Mouse (Mus musculus) brain, embryonic 14.5 days (tissue): ENCODE data around the gene Ncor2. TPM values are rescaled to one million over a fixed set of nuclear protein-coding genes. Genes with fewer than 3 reads are reported as not detected.
A peak's percentile ranks its signal among the peaks of the same experiment; 100 is the strongest.

Source experiments
- DNase-seq: peaks from one replicate; pipeline ENCODE4 v3.0.0-alpha.2; 2011; ENCODE audit warnings: low read depth
- CTCF ChIP-seq: fragments of 200-500 bp; IDR thresholded peaks from 2 replicates; pipeline ENCODE4 v1.5.1; 2012; ENCODE audit warnings: inconsistent platforms, mild to moderate bottlenecking, moderate library complexity, borderline replicate concordance; ENCODE audit not compliant: insufficient read depth, insufficient read length; ENCODE audit errors: extremely low read depth
- POLR2A ChIP-seq: fragments of 200-500 bp; IDR thresholded peaks from 2 replicates; pipeline ENCODE4 v1.6.1; 2012; ENCODE audit warnings: mild to moderate bottlenecking, inconsistent platforms, borderline replicate concordance; ENCODE audit not compliant: poor library complexity, insufficient read depth, insufficient read length, severe bottlenecking; ENCODE audit errors: extremely low read depth
- polyA plus RNA-seq: library from polyadenylated mRNA; depleted of rRNA; stranded (reverse); fragments of >200 nt; gene quantifications from 2 replicates; pipeline ENCODE4 v1.2.3, GENCODE M21; 2012

The Ncor2 gene
- polyA plus RNA-seq, 1 experiment: 71.5 TPM

DNA sequence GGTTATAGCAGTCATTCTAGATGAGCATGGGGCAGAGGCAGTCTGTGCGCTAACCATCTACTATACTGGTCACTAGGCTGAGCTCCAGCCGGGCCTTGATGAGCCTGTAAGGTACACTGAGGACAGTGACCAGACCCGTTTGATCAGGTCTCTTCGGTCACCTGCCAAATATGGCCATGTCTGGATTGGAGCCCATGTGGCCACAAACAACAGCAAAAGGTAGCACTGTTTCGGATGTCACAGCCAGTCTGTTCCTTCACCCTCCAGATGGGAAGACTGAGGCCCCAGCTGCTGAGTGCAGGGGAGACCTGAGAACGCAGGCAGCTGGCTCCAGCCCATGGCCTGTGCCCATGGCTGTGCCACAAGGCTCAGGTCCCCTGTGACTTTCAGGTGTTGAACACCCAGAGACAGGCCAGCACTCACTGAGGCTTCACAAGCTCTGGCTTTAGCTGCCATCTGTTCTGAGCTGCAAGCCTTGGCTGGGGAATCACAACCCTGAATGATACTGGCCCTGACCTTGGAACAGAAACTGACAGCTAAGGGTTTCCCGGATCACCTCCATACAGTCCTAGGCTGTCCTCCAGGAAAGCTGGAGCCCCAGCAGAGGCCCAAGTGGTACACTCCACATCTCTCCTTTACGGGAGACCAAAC lies 139.5 kb downstream of the Ncor2 start:
- TF ChIP-seq POLR2A (no peak), CTCF (no peak)
- DNase-seq: no peak

DNA sequence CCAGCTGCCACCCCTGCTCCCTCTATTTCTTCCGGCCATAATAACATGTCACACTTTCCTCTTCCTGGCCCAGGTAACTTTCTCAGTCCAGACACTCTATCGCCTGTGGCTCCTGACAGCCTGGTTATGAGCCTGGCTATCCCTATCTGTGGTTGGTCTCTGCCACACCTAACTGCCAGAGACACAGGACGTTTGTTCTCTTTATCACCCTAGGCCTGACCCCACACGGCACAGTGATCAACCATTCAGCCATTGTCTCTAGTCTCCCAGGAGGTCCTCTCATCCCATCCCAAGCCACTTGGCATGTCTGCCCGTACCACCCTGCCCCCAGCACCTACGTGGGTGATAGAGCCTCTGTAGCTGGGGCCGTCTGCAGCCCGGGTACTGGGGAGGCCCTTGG lies 142.5 kb downstream of the Ncor2 start:
- TF ChIP-seq CTCF: no peak
- TF ChIP-seq POLR2A: no peak
- DNase-seq: no peak

DNA sequence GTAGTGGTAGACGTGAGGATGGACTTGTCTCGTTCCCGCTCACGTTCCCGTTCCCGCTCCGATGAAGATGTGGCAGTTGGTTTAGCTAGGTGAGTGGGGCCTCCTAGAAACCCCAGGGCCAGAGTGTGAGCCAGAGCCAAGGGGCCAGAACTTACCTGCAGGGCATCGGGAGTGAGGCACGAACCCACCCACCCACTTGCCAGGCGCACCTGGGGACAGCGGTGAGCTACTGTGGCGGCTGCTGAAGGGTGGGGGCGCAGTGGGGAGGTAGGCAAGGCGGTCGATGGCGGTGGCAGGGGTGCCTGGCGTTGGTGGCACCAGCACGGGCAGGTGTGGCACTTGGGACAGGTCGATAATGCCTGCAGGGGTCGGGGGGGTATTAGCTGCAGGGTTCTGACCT lies 150.1 kb downstream of the Ncor2 start:
- DNase-seq: no peak
- no peak for TF ChIP-seq CTCF
- no peak for TF ChIP-seq POLR2A

DNA sequence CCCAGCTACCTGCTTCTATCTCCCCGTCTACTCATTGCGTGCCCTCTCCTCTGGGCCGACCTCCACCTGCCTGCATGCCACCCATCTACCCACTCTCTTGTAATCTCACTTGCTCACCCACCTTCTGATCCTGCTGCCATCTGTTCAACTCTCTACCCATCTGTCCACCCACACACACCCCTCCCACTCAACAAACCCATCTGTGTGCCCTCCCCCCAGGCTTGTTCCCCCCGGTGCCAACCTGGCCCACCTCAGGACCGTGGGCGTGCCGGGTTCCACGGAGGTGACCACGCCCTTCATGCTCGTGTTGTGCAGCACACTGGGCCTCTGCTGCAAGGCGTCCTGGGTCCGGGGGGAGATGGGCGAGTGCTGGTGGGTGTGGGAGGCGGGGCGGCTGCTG lies 150.6 kb downstream of the Ncor2 start:
- no peak for DNase-seq
- TF ChIP-seq POLR2A (no peak), CTCF (no peak)

DNA sequence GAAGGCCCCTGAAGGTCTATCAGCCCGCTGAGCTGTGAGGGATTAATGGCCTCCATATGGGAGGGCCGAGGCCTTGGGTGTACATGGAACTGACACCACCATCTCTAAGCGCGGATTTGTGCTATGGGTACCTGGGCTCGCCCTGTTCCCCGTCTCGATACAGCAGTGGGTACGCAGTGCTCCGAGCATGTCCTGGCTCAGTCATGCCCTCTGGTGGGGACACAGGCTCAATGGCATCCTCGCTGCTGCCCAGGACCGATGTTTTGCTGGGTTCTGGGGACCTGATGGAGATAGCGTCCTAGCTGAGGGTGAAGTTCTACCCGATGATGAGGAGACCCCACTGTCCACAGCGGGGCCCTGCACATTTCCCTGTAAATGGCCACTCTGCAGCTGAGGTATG lies 155.0 kb downstream of the Ncor2 start:
- peak; percentile 68 for TF ChIP-seq CTCF
- no peak for TF ChIP-seq POLR2A
- DNase-seq: no peak

DNA sequence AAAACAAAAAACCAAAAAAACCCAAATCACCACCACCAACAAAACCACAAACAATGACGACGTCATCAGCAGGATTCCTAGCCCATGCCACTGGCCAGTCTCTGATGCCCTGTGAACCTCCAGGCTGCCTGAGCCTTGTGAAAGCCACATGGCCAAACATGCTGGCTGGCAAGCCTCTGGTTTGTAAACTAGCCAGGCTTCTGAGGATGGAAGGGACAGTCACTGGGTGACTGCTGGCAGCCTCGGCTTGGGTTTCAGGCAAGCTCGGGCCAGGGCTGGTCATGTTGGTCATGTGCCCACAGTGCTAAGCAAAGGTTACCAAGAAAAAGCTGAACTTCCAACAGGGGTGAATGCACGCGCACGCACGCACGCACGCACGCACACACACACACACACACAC lies 157.7 kb downstream of the Ncor2 start:
- TF ChIP-seq POLR2A (no peak), CTCF (no peak)
- no peak for DNase-seq

DNA sequence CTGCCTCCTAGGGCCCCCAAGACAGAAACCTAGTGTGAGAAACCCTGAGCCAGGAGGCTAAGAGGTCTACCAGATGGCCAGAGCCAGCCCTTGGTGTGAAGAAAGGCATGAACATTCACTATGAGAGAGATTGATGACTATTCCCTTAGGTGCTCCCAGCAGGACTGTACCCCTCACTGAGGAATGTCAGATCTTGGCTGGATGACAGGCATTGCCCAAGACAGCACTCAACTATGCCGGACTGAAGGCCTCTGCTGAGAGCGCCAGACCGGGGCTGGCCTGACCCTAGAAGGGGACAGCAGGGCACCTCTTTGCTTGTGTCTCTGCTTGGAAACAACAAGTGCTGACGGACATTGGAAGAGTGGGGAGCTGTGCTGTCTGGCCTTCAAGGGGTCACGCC lies 159.9 kb downstream of the Ncor2 start:
- DNase-seq: no peak
- TF ChIP-seq POLR2A: no peak
- no peak for TF ChIP-seq CTCF

DNA sequence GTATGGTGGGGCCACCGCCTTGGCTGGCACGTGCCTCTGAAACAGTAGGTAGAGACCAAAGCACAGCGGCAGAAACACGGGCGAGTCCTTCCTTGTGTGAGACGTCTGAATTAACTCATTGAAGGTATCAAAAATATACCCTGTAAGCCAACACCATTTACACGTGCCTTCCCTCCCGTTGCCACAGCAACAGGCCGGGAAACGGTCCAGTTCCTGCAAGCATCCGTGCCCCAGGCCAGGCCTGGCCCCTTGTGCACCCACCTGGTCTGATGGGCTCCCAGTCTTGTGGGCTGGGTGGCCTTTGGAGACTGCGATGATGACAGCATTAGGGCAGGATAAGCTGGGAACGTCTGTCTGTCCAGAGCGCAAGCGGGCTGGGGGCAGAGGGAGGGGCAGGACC lies 161.7 kb downstream of the Ncor2 start:
- DNase-seq: peak; percentile 70
- TF ChIP-seq CTCF (no peak), POLR2A (no peak)

DNA sequence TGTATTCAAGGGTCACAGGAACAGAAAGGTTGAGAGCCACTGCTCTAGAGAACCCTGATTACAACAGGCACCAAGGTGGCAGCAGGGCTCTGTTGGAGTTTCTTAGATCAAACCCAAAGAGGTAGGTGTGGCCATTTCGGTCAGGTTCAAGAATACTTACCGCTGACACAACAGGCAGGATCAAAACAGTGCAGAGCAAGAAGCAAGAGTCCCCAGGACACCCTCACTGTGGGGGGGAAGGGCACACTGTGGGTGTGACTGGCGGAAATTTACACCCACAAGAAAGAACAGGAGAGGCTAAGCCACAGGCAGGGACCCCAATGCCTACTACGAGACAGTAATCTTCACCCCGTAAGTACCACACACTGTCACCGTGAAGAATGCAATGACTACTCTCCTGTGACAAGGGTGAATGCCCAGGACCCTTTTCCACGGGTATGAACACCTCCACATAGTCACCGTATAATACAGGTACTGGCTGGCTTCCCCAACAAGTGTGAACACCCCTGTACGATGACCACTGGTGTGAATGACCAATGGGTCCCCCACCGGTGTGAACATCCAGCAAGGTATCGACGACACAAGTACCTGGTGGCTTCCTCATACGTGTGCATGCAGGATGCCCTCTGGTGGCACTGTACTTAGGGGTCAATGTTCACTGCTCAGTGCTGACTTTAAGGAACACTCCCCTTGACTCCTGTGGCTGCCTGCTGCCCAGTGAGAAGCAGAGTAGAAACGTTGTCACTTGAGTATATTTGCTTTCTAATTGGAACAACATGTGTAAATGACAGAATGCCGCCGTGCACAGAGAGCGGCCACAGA lies 162.4 kb downstream of the Ncor2 start:
- TF ChIP-seq CTCF: no peak; the same call in 1 of the 2 replicates
- no peak for TF ChIP-seq POLR2A
- DNase-seq: no peak

DNA sequence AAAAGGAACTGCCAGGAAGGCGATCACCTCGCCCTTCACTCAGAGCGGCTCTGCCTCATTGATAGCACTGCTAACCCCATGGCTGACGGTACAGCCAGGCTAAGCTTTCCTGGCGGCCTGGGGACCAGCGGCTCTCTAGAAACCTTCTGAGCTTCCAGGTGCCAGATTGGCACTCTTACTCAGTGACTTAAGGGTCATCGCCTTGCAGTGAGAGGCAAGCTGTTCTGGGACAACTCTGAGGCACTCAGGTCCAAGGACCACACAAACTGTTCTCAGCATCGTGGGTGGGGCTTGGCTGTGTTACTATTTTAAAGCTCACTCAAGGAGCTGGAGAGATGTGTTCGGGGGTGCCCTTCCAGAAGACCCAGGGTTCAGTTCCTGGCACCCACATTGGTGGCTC lies 163.4 kb downstream of the Ncor2 start:
- no peak for DNase-seq
- TF ChIP-seq CTCF: no peak
- no peak for TF ChIP-seq POLR2A

DNA sequence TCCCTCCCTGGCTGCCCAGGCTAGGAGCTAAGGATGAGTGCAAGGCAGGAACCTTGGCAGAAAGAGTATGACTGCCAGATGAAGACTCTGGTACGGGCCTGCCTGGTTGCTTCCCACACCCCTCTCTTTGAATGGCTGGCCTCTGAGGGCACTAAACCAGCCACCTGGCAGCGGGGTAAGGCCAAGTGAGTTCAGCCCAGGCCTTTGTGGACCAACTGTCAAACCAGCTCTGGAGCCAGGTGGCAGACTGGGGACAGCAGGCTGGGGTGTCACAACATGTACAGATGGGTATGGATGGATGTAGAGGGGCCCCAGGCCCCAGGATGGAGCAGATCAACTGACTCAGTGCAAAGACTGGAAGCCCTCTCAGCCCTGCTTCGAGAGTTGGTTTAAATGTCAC lies 164.0 kb downstream of the Ncor2 start:
- TF ChIP-seq CTCF (no peak), POLR2A (no peak)
- DNase-seq: peak; percentile 58

DNA sequence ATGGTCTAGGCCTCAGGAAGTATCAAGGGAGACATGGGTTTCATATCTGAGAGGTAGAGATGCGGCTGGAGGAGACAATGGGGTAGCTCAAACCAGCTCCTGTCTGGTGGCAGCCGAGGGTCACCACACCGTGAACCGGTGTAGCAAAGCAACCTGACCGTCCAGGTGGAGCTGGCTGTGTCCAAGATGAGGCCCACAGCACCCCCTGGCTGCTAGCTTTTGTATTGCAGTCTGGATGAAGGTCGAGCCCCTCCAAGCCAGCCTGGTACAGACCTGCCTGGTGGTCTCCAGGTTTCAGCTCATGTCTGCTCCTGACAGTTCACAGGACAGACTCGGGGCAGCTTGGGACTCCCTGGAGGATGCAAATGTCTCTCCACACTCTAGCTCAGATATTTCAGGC lies 164.5 kb downstream of the Ncor2 start:
- TF ChIP-seq CTCF (peak; percentile 74), POLR2A (no peak)
- peak; percentile 35 for DNase-seq

DNA sequence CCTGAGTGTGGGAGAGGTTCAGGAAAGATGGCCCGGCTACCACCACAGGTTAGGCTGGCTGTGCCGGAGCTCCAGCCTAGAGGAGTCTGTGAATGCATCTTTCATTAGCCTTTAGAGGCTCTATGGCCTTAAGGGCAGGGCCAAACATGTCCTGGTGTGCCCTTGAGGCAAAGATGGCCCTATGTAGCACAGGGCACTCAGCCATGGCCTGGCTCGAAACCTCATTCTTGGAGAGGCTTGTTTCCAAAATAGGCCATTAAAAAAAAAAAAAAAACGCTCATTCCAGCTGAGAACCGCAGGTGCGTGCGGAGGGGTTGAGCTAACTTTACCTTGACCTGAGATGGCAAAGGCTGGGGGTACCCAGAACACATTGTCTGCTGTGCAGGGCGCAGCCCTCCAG lies 167.4 kb downstream of the Ncor2 start:
- no peak for TF ChIP-seq CTCF
- TF ChIP-seq POLR2A: no peak
- no peak for DNase-seq
